Comparison of ENCODE assay signal across 35 mouse cellular contexts in genomic region chr11:3683696-3684095, GRCm38 (mm10).
"Had no signal": no experiment of that assay in that cellular context is flagged by ENCODE, and none has a peak within 500 bp of the region (broad histone marks: within the 10 kb centered on the region; RNA-seq: fewer than 3 reads in every experiment).

No protein-coding gene starts in this region.

- H3K27ac ChIP-seq: heart, embryonic 10.5 days; heart, embryonic 13.5 days; heart, embryonic 15.5 days; hindbrain, embryonic 10.5 days; hindbrain, embryonic 12.5 days; hindbrain, embryonic 13.5 days; hindbrain, embryonic 14.5 days; hindbrain, embryonic 15.5 days; hindbrain, postnatal 0 days; intestine, embryonic 15.5 days; kidney, embryonic 15.5 days; kidney, postnatal 0 days; layer of hippocampus, adult 2 months had no signal

- ATAC-seq: hindbrain, embryonic 16.5 days; hindbrain, postnatal 0 days; inflammation-experienced regulatory T-cells, adult 6 months; intestine, embryonic 15.5 days; intestine, embryonic 16.5 days; intestine, postnatal 0 days had no signal

- H3K4me3 ChIP-seq: heart, embryonic 10.5 days; heart, embryonic 12.5 days; heart, embryonic 13.5 days; heart, embryonic 15.5 days; hindbrain, embryonic 10.5 days; hindbrain, embryonic 12.5 days; hindbrain, embryonic 13.5 days; hindbrain, embryonic 15.5 days; intestine, embryonic 15.5 days; kidney, embryonic 15.5 days; layer of hippocampus, adult 2 months had no signal

- DNase-seq: heart, postnatal 10 days; heart, postnatal 14 days; heart, postnatal 36 days; heart, postnatal 4 days; kidney, adult 11 months; kidney, adult 18-20 months; kidney, adult 2 months; kidney, adult 8-10 months; kidney, adult 9 months; kidney, postnatal 10 days; kidney, postnatal 14 days; kidney, postnatal 25 days; kidney, postnatal 36 days; kidney, postnatal 4 days; layer of hippocampus, adult 9-11 months; layer of hippocampus, postnatal 36 days had no signal

- H3K9me3 ChIP-seq: heart, embryonic 10.5 days; heart, embryonic 12.5 days; heart, embryonic 13.5 days; heart, embryonic 15.5 days; hindbrain, embryonic 10.5 days; hindbrain, embryonic 12.5 days; hindbrain, embryonic 13.5 days; hindbrain, embryonic 15.5 days; intestine, embryonic 15.5 days; kidney, embryonic 15.5 days had no signal

- H3K4me2 ChIP-seq: heart, embryonic 11.5 days; heart, embryonic 12.5 days; heart, embryonic 13.5 days; heart, embryonic 15.5 days; hindbrain, embryonic 12.5 days; hindbrain, embryonic 13.5 days; hindbrain, embryonic 14.5 days; hindbrain, embryonic 15.5 days; intestine, embryonic 15.5 days; kidney, embryonic 15.5 days had no signal

- H3K27me3 ChIP-seq: heart, embryonic 12.5 days; heart, embryonic 13.5 days; heart, embryonic 15.5 days; hindbrain, embryonic 12.5 days; hindbrain, embryonic 13.5 days; hindbrain, embryonic 15.5 days; intestine, embryonic 15.5 days; kidney, embryonic 15.5 days had no signal

- H3K4me1 ChIP-seq: heart, embryonic 10.5 days; heart, embryonic 12.5 days; heart, embryonic 13.5 days; heart, embryonic 15.5 days; hindbrain, embryonic 10.5 days; hindbrain, embryonic 12.5 days; hindbrain, embryonic 13.5 days; hindbrain, embryonic 15.5 days; intestine, embryonic 15.5 days; kidney, embryonic 15.5 days had no signal

- H3K9ac ChIP-seq: heart, embryonic 12.5 days; heart, embryonic 13.5 days; heart, embryonic 15.5 days; hindbrain, embryonic 12.5 days; hindbrain, embryonic 13.5 days; hindbrain, embryonic 14.5 days; hindbrain, embryonic 15.5 days; intestine, embryonic 15.5 days; kidney, embryonic 15.5 days had no signal
